Mouse (Mus musculus): ENCODE data around the gene Ttll9. TPM values are rescaled to one million over a fixed set of nuclear protein-coding genes. Genes with fewer than 3 reads are reported as not detected.

The Ttll9 gene
- polyA plus RNA-seq (2014; fragmentation: Nextera tagmentation; extraction: Ambion mirVana), result 1.1 and 1.2 TPM in 2 replicates

GRCm38 (mm10) chr2:152962091-152962793 is at the start of gene Ttll9:
Ttll9 (plus strand) TSS chr2:152962485.
- H3K27me3 ChIP-seq (replicated peaks; ENCODE audit: control insufficient read depth, insufficient read depth, low read length), result no peaks in the 10 kb centered on the region
- H3K4me2 ChIP-seq (ENCODE audit: low read depth, low read length), result peak within 1 kb of the TSS; percentile 83
- 2% methylated on average over 34 of the region's 34 CpGs for WGBS
- peak; percentile 95 for DNase-seq (ENCODE audit: low spot score)
- H3K4me3 ChIP-seq (ENCODE audit: low read depth, low read length), result peak within 1 kb of the TSS; percentile 43
- H3K9me3 ChIP-seq (ENCODE audit: control insufficient read depth, low read length), result no peaks in the 10 kb centered on the region
- no peak within 1 kb of the TSS for H3K27ac ChIP-seq (replicated peaks; ENCODE audit: low read depth, low read length)
- peak within 1 kb of the TSS; percentile 60 for H3K9ac ChIP-seq (ENCODE audit: low read depth, low read length)
- peak; percentile 96 for ATAC-seq (ENCODE audit: low read depth)
- peaks cover 3% of the 10 kb centered on the region; the same call in 1 of the 2 replicates for H3K4me1 ChIP-seq (ENCODE audit: control insufficient read depth, insufficient read depth, low read length)
- no peaks in the 10 kb centered on the region for H3K36me3 ChIP-seq (ENCODE audit: control insufficient read depth, insufficient read depth, low read length)

GRCm38 (mm10) chr2:152913471-152913870 is 48.8 kb upstream of the Ttll9 start:
- H3K9ac ChIP-seq (ENCODE audit: low read depth, low read length), result no peak overlapping the region
- no peaks in the 10 kb centered on the region for H3K9me3 ChIP-seq (ENCODE audit: control insufficient read depth, low read length)
- 21% methylated on average over 7 of the region's 7 CpGs for WGBS
- H3K27ac ChIP-seq (replicated peaks; ENCODE audit: low read depth, low read length), result no peak overlapping the region
- no peaks in the 10 kb centered on the region for H3K4me1 ChIP-seq (ENCODE audit: control insufficient read depth, insufficient read depth, low read length)
- DNase-seq (ENCODE audit: low spot score), result no peak
- ATAC-seq (ENCODE audit: low read depth), result no peak; the same call in 1 of the 2 replicates
- H3K27me3 ChIP-seq (replicated peaks; ENCODE audit: control insufficient read depth, insufficient read depth, low read length), result peaks cover 29% of the 10 kb centered on the region
- no peak overlapping the region for H3K4me3 ChIP-seq (ENCODE audit: low read depth, low read length)
- no peaks in the 10 kb centered on the region for H3K36me3 ChIP-seq (ENCODE audit: control insufficient read depth, insufficient read depth, low read length)
- H3K4me2 ChIP-seq (ENCODE audit: low read depth, low read length), result no peak overlapping the region

- 5% methylated on average over 12 of the region's 18 CpGs for WGBS
- H3K9ac ChIP-seq (ENCODE audit: low read depth, low read length), result peak overlapping the region; percentile 40; the same call in 1 of the 2 replicates
- peak; percentile 82 for ATAC-seq (ENCODE audit: low read depth)
Measured at GRCm38 (mm10) chr2:152914310-152915120, 47.8 kb upstream of the Ttll9 start.

GRCm38 (mm10) chr2:152915453-152915852 is 46.8 kb upstream of the Ttll9 start:
- H3K36me3 ChIP-seq (ENCODE audit: control insufficient read depth, insufficient read depth, low read length), result no peaks in the 10 kb centered on the region
- 69% methylated on average over 4 of the region's 4 CpGs for WGBS
- H3K4me3 ChIP-seq (ENCODE audit: low read depth, low read length), result no peak overlapping the region
- no peak overlapping the region for H3K9ac ChIP-seq (ENCODE audit: low read depth, low read length)
- peaks cover 29% of the 10 kb centered on the region for H3K27me3 ChIP-seq (replicated peaks; ENCODE audit: control insufficient read depth, insufficient read depth, low read length)
- no peak overlapping the region for H3K4me2 ChIP-seq (ENCODE audit: low read depth, low read length)
- ATAC-seq (ENCODE audit: low read depth) (no peak), DNase-seq (ENCODE audit: low spot score) (no peak)
- H3K27ac ChIP-seq (replicated peaks; ENCODE audit: low read depth, low read length), result no peak overlapping the region
- H3K4me1 ChIP-seq (ENCODE audit: control insufficient read depth, insufficient read depth, low read length), result no peaks in the 10 kb centered on the region
- H3K9me3 ChIP-seq (ENCODE audit: control insufficient read depth, low read length), result no peaks in the 10 kb centered on the region

More at GRCm38 (mm10) chr2:152914310-152915120, 47.8 kb upstream of the Ttll9 start:
- peak overlapping the region; percentile 15; the same call in 1 of the 2 replicates for H3K4me3 ChIP-seq (ENCODE audit: low read depth, low read length)
- H3K9me3 ChIP-seq (ENCODE audit: control insufficient read depth, low read length), result no peaks in the 10 kb centered on the region
- H3K36me3 ChIP-seq (ENCODE audit: control insufficient read depth, insufficient read depth, low read length), result no peaks in the 10 kb centered on the region
- peak overlapping the region; percentile 46 for H3K4me2 ChIP-seq (ENCODE audit: low read depth, low read length)
- H3K27me3 ChIP-seq (replicated peaks; ENCODE audit: control insufficient read depth, insufficient read depth, low read length), result peaks cover 29% of the 10 kb centered on the region
- DNase-seq (ENCODE audit: low spot score), result peak; percentile 90
- no peaks in the 10 kb centered on the region for H3K4me1 ChIP-seq (ENCODE audit: control insufficient read depth, insufficient read depth, low read length)
- H3K27ac ChIP-seq (replicated peaks; ENCODE audit: low read depth, low read length), result no peak overlapping the region

GRCm38 (mm10) chr2:152916111-152916510 is 46.2 kb upstream of the Ttll9 start:
- Histone ChIP-seq H3K27me3 (replicated peaks; ENCODE audit: control insufficient read depth, insufficient read depth, low read length) (peaks cover 25% of the 10 kb centered on the region), H3K4me1 (ENCODE audit: control insufficient read depth, insufficient read depth, low read length) (no peaks in the 10 kb centered on the region), H3K4me3 (ENCODE audit: low read depth, low read length) (no peak overlapping the region), H3K4me2 (ENCODE audit: low read depth, low read length) (no peak overlapping the region), H3K9ac (ENCODE audit: low read depth, low read length) (no peak overlapping the region), H3K9me3 (ENCODE audit: control insufficient read depth, low read length) (no peaks in the 10 kb centered on the region), H3K27ac (replicated peaks; ENCODE audit: low read depth, low read length) (no peak overlapping the region), H3K36me3 (ENCODE audit: control insufficient read depth, insufficient read depth, low read length) (no peaks in the 10 kb centered on the region)
- DNase-seq (ENCODE audit: low spot score), result no peak
- ATAC-seq (ENCODE audit: low read depth), result no peak
- WGBS, result 29% methylated on average over 5 of the region's 5 CpGs

- Histone ChIP-seq H3K27me3 (replicated peaks; ENCODE audit: control insufficient read depth, insufficient read depth, low read length) (peaks cover 13% of the 10 kb centered on the region), H3K9ac (ENCODE audit: low read depth, low read length) (no peak overlapping the region), H3K27ac (replicated peaks; ENCODE audit: low read depth, low read length) (no peak overlapping the region), H3K36me3 (ENCODE audit: control insufficient read depth, insufficient read depth, low read length) (no peaks in the 10 kb centered on the region), H3K4me2 (ENCODE audit: low read depth, low read length) (no peak overlapping the region), H3K4me1 (ENCODE audit: control insufficient read depth, insufficient read depth, low read length) (no peaks in the 10 kb centered on the region), H3K9me3 (ENCODE audit: control insufficient read depth, low read length) (no peaks in the 10 kb centered on the region), H3K4me3 (ENCODE audit: low read depth, low read length) (no peak overlapping the region)
- DNase-seq (ENCODE audit: low spot score), result no peak
- ATAC-seq (ENCODE audit: low read depth), result no peak
- WGBS, result 49% methylated on average over 9 of the region's 9 CpGs
Measured at GRCm38 (mm10) chr2:152917671-152918070, 44.6 kb upstream of the Ttll9 start.

GRCm38 (mm10) chr2:152922376-152922775 is 39.9 kb upstream of the Ttll9 start:
- Histone ChIP-seq H3K27ac (replicated peaks; ENCODE audit: low read depth, low read length) (no peak overlapping the region), H3K4me1 (ENCODE audit: control insufficient read depth, insufficient read depth, low read length) (peaks cover 8% of the 10 kb centered on the region), H3K9ac (ENCODE audit: low read depth, low read length) (no peak overlapping the region), H3K9me3 (ENCODE audit: control insufficient read depth, low read length) (no peaks in the 10 kb centered on the region), H3K4me3 (ENCODE audit: low read depth, low read length) (no peak overlapping the region), H3K27me3 (replicated peaks; ENCODE audit: control insufficient read depth, insufficient read depth, low read length) (no peaks in the 10 kb centered on the region), H3K36me3 (ENCODE audit: control insufficient read depth, insufficient read depth, low read length) (no peaks in the 10 kb centered on the region), H3K4me2 (ENCODE audit: low read depth, low read length) (no peak overlapping the region)
- DNase-seq (ENCODE audit: low spot score), result no peak
- 13% methylated on average over 5 of the region's 7 CpGs for WGBS
- no peak for ATAC-seq (ENCODE audit: low read depth)

- H3K27ac ChIP-seq (replicated peaks; ENCODE audit: low read depth, low read length), result no peak overlapping the region
- H3K4me2 ChIP-seq (ENCODE audit: low read depth, low read length), result no peak overlapping the region
- DNase-seq (ENCODE audit: low spot score) (no peak), ATAC-seq (ENCODE audit: low read depth) (no peak)
- H3K36me3 ChIP-seq (ENCODE audit: control insufficient read depth, insufficient read depth, low read length), result no peaks in the 10 kb centered on the region
- H3K9ac ChIP-seq (ENCODE audit: low read depth, low read length), result no peak overlapping the region
- no peaks in the 10 kb centered on the region for H3K27me3 ChIP-seq (replicated peaks; ENCODE audit: control insufficient read depth, insufficient read depth, low read length)
- 77% methylated on average over 3 of the region's 3 CpGs for WGBS
- peaks cover 12% of the 10 kb centered on the region for H3K4me1 ChIP-seq (ENCODE audit: control insufficient read depth, insufficient read depth, low read length)
- no peaks in the 10 kb centered on the region for H3K9me3 ChIP-seq (ENCODE audit: control insufficient read depth, low read length)
- H3K4me3 ChIP-seq (ENCODE audit: low read depth, low read length), result no peak overlapping the region
Measured at GRCm38 (mm10) chr2:152923621-152924020, 38.7 kb upstream of the Ttll9 start.

Data from embryonic facial prominence, embryonic 14.5 days (tissue).